23 mouse cellular contexts compared by ENCODE assay signal in genomic region chr4:47824083-47824482, GRCm38 (mm10).
DNase-seq lines count a peak whose midpoint lies in the region; TF ChIP-seq lines count a peak whose summit lies in the region.
"Had no signal": no experiment of that assay in that cellular context is flagged by ENCODE, and none has a peak within 500 bp of the region (broad histone marks: within the 10 kb centered on the region; RNA-seq: fewer than 3 reads in every experiment).

No protein-coding gene starts in this region.

- no peak for TF ChIP-seq POLR2A in cerebellum, adult 2 months (IDR thresholded peaks at IDR 0.05; ENCODE audit: borderline replicate concordance, insufficient read depth, low read length)

- intact Hi-C loops in left cerebral cortex, postnatal 14 days (cut with DNase I), result no loop called here

- H3K27ac ChIP-seq in cerebellum, adult 2 months (ENCODE audit: insufficient read depth, low read length), result no peak overlapping the region
- H3K27ac ChIP-seq: embryonic facial prominence, embryonic 10.5 days; heart, embryonic 15.5 days; hindbrain, embryonic 15.5 days; intestine, embryonic 15.5 days; limb, embryonic 13.5 days; liver, embryonic 13.5 days; midbrain, embryonic 12.5 days; stomach, embryonic 15.5 days had no signal

- peaks cover 2% of the 10 kb centered on the region for H3K4me1 ChIP-seq in cerebellum, adult 2 months (ENCODE audit: control insufficient read depth, insufficient read depth, low read length)
- H3K4me1 ChIP-seq: embryonic facial prominence, embryonic 10.5 days; heart, embryonic 15.5 days; hindbrain, embryonic 15.5 days; intestine, embryonic 15.5 days; limb, embryonic 13.5 days; liver, embryonic 13.5 days; midbrain, embryonic 12.5 days; stomach, embryonic 15.5 days had no signal

- no peaks in the 10 kb centered on the region for H3K27me3 ChIP-seq in cerebellum, adult 2 months (ENCODE audit: control insufficient read depth, insufficient read depth, low read length)
- H3K27me3 ChIP-seq: heart, embryonic 15.5 days; hindbrain, embryonic 15.5 days; intestine, embryonic 15.5 days; limb, embryonic 13.5 days; liver, embryonic 13.5 days; midbrain, embryonic 12.5 days; stomach, embryonic 15.5 days had no signal

- peak; percentile 54 to 56 for DNase-seq in cerebellum, postnatal 14 days
- no peak for DNase-seq in cerebellum, adult 2 months
- DNase-seq in frontal cortex, postnatal 10 days (ENCODE audit: low spot score in 2 of 2), result peak; percentile 35 to 44
- DNase-seq in frontal cortex, postnatal 25 days (ENCODE audit: low spot score in 2 of 2), result no peak
- peak; percentile 41 to 70 for DNase-seq in left cerebral cortex, postnatal 14 days (ENCODE audit: low spot score in 2 of 2)
- no peak for DNase-seq in left cerebral cortex, adult 11 months (ENCODE audit: low spot score)
- DNase-seq in right cerebral cortex, postnatal 14 days, result peak; percentile 38
- DNase-seq in heart, postnatal 4 days, result no peak
- DNase-seq: adrenal gland, postnatal 36 days; cerebellum, adult 18-20 months; heart, postnatal 36 days; kidney, adult 8-10 months; kidney, postnatal 10 days; liver, embryonic 13.5 days; lung, embryonic 14.5 days; thymus, postnatal 25 days had no signal

- TF ChIP-seq CTCF in cerebellum, adult 2 months (IDR thresholded peaks at IDR 0.05; ENCODE audit: borderline replicate concordance, insufficient read depth, low read depth, low read length), result no peak

- 24% methylated on average over 15 of the region's 15 CpGs for WGBS in cerebellum, adult 2 months

- H3K4me3 ChIP-seq in cerebellum, adult 2 months (replicated peaks; ENCODE audit: insufficient read depth, low read depth, low read length), result no peak overlapping the region
- H3K4me3 ChIP-seq: embryonic facial prominence, embryonic 10.5 days; heart, embryonic 15.5 days; hindbrain, embryonic 15.5 days; intestine, embryonic 15.5 days; limb, embryonic 13.5 days; liver, embryonic 13.5 days; midbrain, embryonic 12.5 days; stomach, embryonic 15.5 days had no signal

Comparison
In these comparisons a context has a peak if more than half of its experiments do, and no peak if none do; other contexts are left out.
1. DNase-seq: peak in cerebellum, postnatal 14 days (2 of 2), frontal cortex, postnatal 10 days (2 of 2), left cerebral cortex, postnatal 14 days (2 of 2) and right cerebral cortex, postnatal 14 days (single experiment); none in cerebellum, adult 2 months (0 of 2), frontal cortex, postnatal 25 days (0 of 2), left cerebral cortex, adult 11 months (single experiment) and heart, postnatal 4 days (single experiment).